Mouse (Mus musculus): Measurements from ENCODE around the gene Lingo1. TPM values are rescaled to one million over a fixed set of nuclear protein-coding genes. Genes with fewer than 3 reads are reported as not detected.

Gene Lingo1
- polyA plus RNA-seq, 1 experiment: 6.7 TPM

- 31% methylated on average over 6 of the region's 6 CpGs for WGBS
- no peaks in the 10 kb centered on the region for H3K36me3 ChIP-seq (ENCODE audit: control insufficient read depth, insufficient read depth, low read length)
These were observed 36.6 kb upstream of the Lingo1 start for GRCm38 (mm10) chr9:56832900-56833299.

DNA sequence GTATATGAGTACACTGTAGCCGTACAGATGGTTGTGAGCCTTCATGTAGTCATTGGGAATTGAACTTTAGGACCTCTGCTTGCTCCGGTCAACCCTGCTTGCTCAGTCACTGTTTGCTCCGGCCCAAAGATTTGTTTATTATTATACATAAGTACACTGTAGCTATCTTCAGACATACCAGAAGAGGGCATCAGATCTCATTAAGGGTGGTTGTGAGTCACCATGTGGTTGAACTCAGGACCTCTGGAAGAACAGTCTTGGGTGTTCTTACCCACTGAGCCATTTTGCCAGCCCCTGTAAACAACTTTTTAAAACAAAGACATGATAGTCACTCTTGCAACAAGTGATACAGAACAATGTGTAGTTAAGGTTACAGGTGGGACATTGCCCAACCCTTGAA, 35.6 kb upstream of the Lingo1 start:
- Histone ChIP-seq H3K4me3 (ENCODE audit: extremely low read depth, insufficient read depth, insufficient read length) (no peak overlapping the region), H3K36me3 (ENCODE audit: control insufficient read depth, insufficient read depth, low read length) (no peaks in the 10 kb centered on the region), H3K4me1 (ENCODE audit: control insufficient read depth, insufficient read depth, insufficient read length) (no peaks in the 10 kb centered on the region), H3K27me3 (ENCODE audit: control insufficient read depth, insufficient read depth, low read length) (no peaks in the 10 kb centered on the region; the same call in 1 of the 2 replicates), H3K27ac (ENCODE audit: insufficient read depth, low read length) (no peak overlapping the region)
- DNase-seq (ENCODE audit: low read depth in 1 of 2, low spot score in 2 of 2): no peak
- 86% methylated on average over 3 of the region's 3 CpGs for WGBS
- TF ChIP-seq CTCF (IDR thresholded peaks at IDR 0.05; ENCODE audit: extremely low read depth, insufficient read depth, insufficient read length, insufficient replicate concordance) (no peak), POLR2A (IDR thresholded peaks at IDR 0.05; ENCODE audit: low read depth, low read length) (no peak)

More at GRCm38 (mm10) chr9:56832900-56833299, 36.6 kb upstream of the Lingo1 start:
- DNase-seq (ENCODE audit: low read depth in 1 of 2, low spot score in 2 of 2): no peak
- Histone ChIP-seq H3K4me1 (ENCODE audit: control insufficient read depth, insufficient read depth, insufficient read length) (no peaks in the 10 kb centered on the region), H3K4me3 (ENCODE audit: extremely low read depth, insufficient read depth, insufficient read length) (no peak overlapping the region), H3K27ac (ENCODE audit: insufficient read depth, low read length) (no peak overlapping the region), H3K27me3 (ENCODE audit: control insufficient read depth, insufficient read depth, low read length) (no peaks in the 10 kb centered on the region; the same call in 1 of the 2 replicates)
- TF ChIP-seq POLR2A (IDR thresholded peaks at IDR 0.05; ENCODE audit: low read depth, low read length): no peak
- TF ChIP-seq CTCF (IDR thresholded peaks at IDR 0.05; ENCODE audit: extremely low read depth, insufficient read depth, insufficient read length, insufficient replicate concordance): no peak

DNA sequence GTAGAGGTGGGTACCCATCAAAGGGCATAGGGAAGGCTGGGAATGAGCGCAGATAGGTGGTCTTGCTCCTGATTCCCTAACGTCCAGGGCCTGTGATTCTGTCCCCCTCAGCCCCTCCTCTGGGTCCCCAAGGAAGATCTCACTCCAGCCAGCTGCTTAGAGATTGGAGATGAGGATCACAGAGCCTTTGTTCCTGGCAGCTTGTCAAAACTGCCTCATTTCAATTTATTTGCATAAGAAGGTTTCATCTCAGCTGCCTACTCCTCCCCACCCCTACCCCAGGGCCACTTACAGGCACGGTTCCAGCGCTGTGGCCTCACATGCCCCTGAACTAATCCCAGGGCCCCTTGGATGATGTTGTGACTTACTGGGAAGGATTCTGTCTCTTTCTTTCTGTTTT, 33.9 kb upstream of the Lingo1 start:
- H3K4me3 ChIP-seq (ENCODE audit: extremely low read depth, insufficient read depth, insufficient read length): no peak overlapping the region
- WGBS: 68% methylated on average over 4 of the region's 4 CpGs
- no peaks in the 10 kb centered on the region for H3K4me1 ChIP-seq (ENCODE audit: control insufficient read depth, insufficient read depth, insufficient read length)
- no peak overlapping the region for H3K27ac ChIP-seq (ENCODE audit: insufficient read depth, low read length)
- DNase-seq (ENCODE audit: low read depth in 1 of 2, low spot score in 2 of 2): no peak
- no peaks in the 10 kb centered on the region for H3K36me3 ChIP-seq (ENCODE audit: control insufficient read depth, insufficient read depth, low read length)
- H3K27me3 ChIP-seq (ENCODE audit: control insufficient read depth, insufficient read depth, low read length): peaks cover 2% of the 10 kb centered on the region; the same call in 1 of the 2 replicates
- TF ChIP-seq POLR2A (IDR thresholded peaks at IDR 0.05; ENCODE audit: low read depth, low read length) (no peak), CTCF (IDR thresholded peaks at IDR 0.05; ENCODE audit: extremely low read depth, insufficient read depth, insufficient read length, insufficient replicate concordance) (no peak)

- Histone ChIP-seq H3K36me3 (ENCODE audit: control insufficient read depth, insufficient read depth, low read length) (no peaks in the 10 kb centered on the region), H3K27ac (ENCODE audit: insufficient read depth, low read length) (no peak overlapping the region), H3K27me3 (ENCODE audit: control insufficient read depth, insufficient read depth, low read length) (peaks cover 2% of the 10 kb centered on the region; the same call in 1 of the 2 replicates), H3K4me3 (ENCODE audit: extremely low read depth, insufficient read depth, insufficient read length) (no peak overlapping the region), H3K4me1 (ENCODE audit: control insufficient read depth, insufficient read depth, insufficient read length) (no peaks in the 10 kb centered on the region)
- DNase-seq (ENCODE audit: low read depth in 1 of 2, low spot score in 2 of 2): no peak
- 75% methylated on average over 6 of the region's 6 CpGs for WGBS
- TF ChIP-seq CTCF (IDR thresholded peaks at IDR 0.05; ENCODE audit: extremely low read depth, insufficient read depth, insufficient read length, insufficient replicate concordance): no peak
- TF ChIP-seq POLR2A (IDR thresholded peaks at IDR 0.05; ENCODE audit: low read depth, low read length): no peak
These were observed 32.6 kb upstream of the Lingo1 start for GRCm38 (mm10) chr9:56828841-56829240.

DNA sequence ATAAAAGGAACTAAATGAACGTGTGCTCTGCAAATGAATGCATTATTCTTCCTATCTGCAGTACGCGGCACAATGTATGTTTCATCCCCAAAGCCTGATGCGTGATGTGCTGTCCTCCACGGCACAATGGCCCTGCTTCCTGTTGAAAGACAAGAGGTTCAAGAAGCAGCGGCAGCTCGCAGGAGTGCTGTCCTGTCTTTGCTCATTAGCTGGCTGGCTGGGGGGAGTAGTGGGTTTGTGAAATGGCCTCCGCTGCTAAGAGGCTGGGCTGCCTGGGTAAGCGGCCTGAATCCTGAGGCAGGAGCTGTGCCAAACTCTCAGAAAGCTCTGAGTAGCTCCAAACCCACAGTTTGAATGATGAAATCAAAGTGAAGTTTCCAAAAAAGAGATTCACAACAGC, 31.9 kb upstream of the Lingo1 start:
- no peak for TF ChIP-seq CTCF (IDR thresholded peaks at IDR 0.05; ENCODE audit: extremely low read depth, insufficient read depth, insufficient read length, insufficient replicate concordance)
- no peak for TF ChIP-seq POLR2A (IDR thresholded peaks at IDR 0.05; ENCODE audit: low read depth, low read length)
- 47% methylated on average over 9 of the region's 9 CpGs for WGBS
- H3K27ac ChIP-seq (ENCODE audit: insufficient read depth, low read length): no peak overlapping the region
- H3K4me3 ChIP-seq (ENCODE audit: extremely low read depth, insufficient read depth, insufficient read length): no peak overlapping the region
- DNase-seq (ENCODE audit: low read depth in 1 of 2, low spot score in 2 of 2): no peak
- H3K27me3 ChIP-seq (ENCODE audit: control insufficient read depth, insufficient read depth, low read length): peaks cover 2% of the 10 kb centered on the region; the same call in 1 of the 2 replicates
- no peaks in the 10 kb centered on the region for H3K4me1 ChIP-seq (ENCODE audit: control insufficient read depth, insufficient read depth, insufficient read length)
- H3K36me3 ChIP-seq (ENCODE audit: control insufficient read depth, insufficient read depth, low read length): no peaks in the 10 kb centered on the region

GRCm38 (mm10) chr9:56825476-56826213, 29.4 kb upstream of the Lingo1 start:
- no peak for TF ChIP-seq CTCF (IDR thresholded peaks at IDR 0.05; ENCODE audit: extremely low read depth, insufficient read depth, insufficient read length, insufficient replicate concordance)
- TF ChIP-seq POLR2A (IDR thresholded peaks at IDR 0.05; ENCODE audit: low read depth, low read length): no peak
- DNase-seq (ENCODE audit: low read depth in 1 of 2, low spot score in 2 of 2): no peak
- Histone ChIP-seq H3K36me3 (ENCODE audit: control insufficient read depth, insufficient read depth, low read length) (no peaks in the 10 kb centered on the region), H3K4me3 (ENCODE audit: extremely low read depth, insufficient read depth, insufficient read length) (no peak overlapping the region), H3K27ac (ENCODE audit: insufficient read depth, low read length) (no peak overlapping the region), H3K27me3 (ENCODE audit: control insufficient read depth, insufficient read depth, low read length) (peaks cover 2% of the 10 kb centered on the region; the same call in 1 of the 2 replicates), H3K4me1 (ENCODE audit: control insufficient read depth, insufficient read depth, insufficient read length) (no peaks in the 10 kb centered on the region)
- WGBS: 27% methylated on average over 21 of the region's 21 CpGs

DNA sequence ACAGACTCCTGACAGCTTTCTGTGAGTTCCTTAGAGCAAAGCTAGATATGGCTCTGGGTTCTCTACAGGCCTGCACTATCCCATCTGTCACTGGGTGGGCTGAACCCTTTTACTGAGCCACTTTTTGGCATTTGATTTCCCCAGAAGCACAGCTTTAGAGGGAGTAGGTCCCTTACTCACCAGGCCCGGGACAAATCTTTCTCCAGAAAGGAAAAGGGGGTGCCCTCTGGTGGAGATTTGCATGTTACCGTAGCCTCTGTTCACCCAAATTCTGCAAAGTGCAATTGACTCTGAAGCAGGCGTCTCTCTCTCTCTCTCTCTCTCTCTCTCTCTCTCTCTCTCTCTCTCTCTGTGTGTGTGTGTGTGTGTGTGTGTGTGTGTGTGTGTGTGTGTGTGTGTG, 28.6 kb upstream of the Lingo1 start:
- no peak overlapping the region for H3K4me3 ChIP-seq (ENCODE audit: extremely low read depth, insufficient read depth, insufficient read length)
- no peaks in the 10 kb centered on the region for H3K4me1 ChIP-seq (ENCODE audit: control insufficient read depth, insufficient read depth, insufficient read length)
- H3K27me3 ChIP-seq (ENCODE audit: control insufficient read depth, insufficient read depth, low read length): peaks cover 2% of the 10 kb centered on the region; the same call in 1 of the 2 replicates
- TF ChIP-seq POLR2A (IDR thresholded peaks at IDR 0.05; ENCODE audit: low read depth, low read length): no peak
- TF ChIP-seq CTCF (IDR thresholded peaks at IDR 0.05; ENCODE audit: extremely low read depth, insufficient read depth, insufficient read length, insufficient replicate concordance): no peak
- no peak overlapping the region for H3K27ac ChIP-seq (ENCODE audit: insufficient read depth, low read length)
- no peaks in the 10 kb centered on the region for H3K36me3 ChIP-seq (ENCODE audit: control insufficient read depth, insufficient read depth, low read length)
- WGBS: 7% methylated on average over 3 of the region's 3 CpGs
- no peak for DNase-seq (ENCODE audit: low read depth in 1 of 2, low spot score in 2 of 2)

Measured in spleen, adult 2 months (tissue).